Mouse (Mus musculus) mesoderm, embryonic 11.5 days (tissue): ENCODE measurements at regions not wholly inside any gene's neighbourhood (a gene's known extent, or its start where the extent isn't known, plus 50 kb on each side); places are given as distances from the start of the nearest gene placed in this dataset.
A peak's percentile ranks its signal among the peaks of the same experiment; 100 is the strongest.
"Not testable (repeated sequence)": the region's sequence is repeated elsewhere in the genome, so short reads cannot be mapped to it uniquely, and the experiment has no call there.

Experiments used
- DNase-seq: peaks from one replicate; pipeline ENCODE4 v3.0.0-alpha.2; 2012; ENCODE audit warnings: low read depth, low spot score

DNA sequence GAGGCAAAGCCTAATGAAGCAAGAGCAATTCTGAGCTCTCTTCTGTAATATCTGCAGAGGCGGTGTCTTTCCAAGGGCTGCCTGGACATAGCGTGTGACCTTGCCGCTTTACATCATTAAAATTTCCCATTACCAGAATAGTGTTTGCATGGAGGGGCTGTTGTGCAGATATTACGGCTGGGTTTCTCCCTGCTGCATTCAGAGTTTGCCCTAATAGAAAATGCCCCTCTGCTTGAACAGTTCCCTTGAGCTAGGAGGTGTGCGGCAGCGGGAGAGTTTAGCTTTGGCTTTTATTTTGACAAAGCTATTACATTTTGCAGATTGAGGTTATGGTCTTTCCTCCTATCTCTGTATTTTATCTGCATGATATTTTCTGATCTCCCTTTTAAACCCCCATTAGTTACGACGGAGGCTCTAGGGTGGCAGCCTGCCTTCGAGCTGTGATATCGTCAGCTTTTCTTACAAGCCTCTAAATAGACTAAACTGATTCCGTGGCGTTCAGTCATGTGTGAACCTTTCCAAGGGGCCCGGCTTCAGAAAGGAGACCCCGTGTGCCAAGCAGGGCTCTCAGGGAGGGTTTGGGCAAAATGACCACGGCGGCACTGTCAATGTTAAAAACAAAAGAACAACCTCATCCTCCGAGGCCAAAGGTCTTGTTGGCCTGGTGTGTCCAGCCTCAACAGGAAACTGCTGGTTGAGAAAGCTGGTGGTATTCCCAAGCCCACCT lies 182.2 kb upstream of the Pmfbp1 start:
- no peak for DNase-seq

DNA sequence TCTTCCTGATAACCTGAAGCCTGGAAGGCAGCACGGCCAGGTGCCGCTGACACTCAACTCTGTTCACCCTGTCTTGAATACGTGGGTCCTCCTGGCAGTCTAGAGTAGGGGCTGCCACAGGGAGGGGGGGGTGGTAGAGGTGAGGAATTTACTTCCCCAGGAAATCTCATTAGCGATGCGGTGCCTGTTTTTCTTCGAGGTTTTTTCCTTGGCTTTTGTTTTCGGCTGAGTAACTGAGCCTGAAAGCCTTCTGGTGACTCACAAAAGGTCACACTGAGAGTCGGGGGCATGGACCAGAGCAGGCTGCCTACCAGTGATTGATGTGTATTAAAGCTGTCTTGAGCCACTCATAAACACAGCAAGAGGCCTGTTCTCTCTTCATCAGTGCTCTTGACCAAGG lies 181.1 kb upstream of the Pmfbp1 start:
- DNase-seq, result peak; percentile 84

DNA sequence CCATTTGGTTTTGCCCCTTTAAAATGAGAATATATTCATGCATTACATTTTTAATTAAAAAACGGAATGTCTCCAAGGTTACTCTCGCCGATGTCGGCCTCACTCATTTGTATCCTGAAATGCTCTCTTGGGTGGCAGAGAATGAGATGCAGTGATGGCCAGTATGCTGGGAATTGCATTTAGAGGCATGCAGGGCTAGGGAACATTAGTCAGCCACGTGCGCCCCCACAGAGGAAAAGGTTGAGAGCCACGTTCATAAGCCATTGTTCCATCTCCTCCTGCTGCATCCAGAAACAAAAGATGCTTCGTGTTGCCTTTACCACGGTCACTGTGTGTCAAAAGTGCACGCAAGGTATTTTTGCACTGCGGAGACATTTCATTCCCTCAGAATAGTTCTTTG lies 172.9 kb upstream of the Pmfbp1 start:
- no peak for DNase-seq

DNA sequence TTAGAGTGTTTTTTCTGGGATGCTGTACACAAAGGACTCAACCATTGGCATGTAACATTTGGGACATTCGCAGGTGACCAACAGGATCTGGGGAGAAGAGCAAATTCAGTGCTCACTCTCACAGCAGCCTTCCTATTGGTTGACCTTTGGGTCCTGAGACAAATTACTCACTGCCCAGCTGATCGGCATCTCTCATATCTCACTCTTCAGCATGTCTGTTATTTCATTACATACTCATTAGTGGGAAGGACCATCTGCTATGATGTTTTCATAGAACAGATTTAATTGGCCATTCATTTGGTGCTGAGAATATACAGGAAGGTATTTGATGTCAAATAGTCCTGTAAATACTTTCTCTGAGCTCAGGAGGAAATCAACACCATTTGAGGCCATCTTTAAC lies 170.5 kb upstream of the Pmfbp1 start:
- no peak for DNase-seq

DNA sequence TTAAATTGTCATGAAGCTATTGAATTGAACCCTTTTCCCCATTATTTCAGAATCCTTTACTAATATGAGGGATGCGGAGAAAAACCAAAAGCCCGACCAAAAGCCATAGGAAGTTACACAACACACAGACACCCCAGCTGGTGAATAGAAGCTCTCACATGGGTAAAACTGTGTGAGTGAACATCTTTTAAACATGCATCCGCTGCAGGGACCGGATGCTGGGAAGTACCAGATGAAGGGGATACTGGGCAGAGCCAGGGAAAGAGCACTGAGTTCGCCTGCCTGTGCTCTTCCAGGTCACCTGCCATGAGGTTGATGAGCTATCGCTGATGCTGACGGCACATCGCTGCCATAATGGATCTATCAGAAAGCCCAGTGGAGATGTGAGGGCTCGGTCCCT lies 169.6 kb upstream of the Pmfbp1 start:
- no peak for DNase-seq

DNA sequence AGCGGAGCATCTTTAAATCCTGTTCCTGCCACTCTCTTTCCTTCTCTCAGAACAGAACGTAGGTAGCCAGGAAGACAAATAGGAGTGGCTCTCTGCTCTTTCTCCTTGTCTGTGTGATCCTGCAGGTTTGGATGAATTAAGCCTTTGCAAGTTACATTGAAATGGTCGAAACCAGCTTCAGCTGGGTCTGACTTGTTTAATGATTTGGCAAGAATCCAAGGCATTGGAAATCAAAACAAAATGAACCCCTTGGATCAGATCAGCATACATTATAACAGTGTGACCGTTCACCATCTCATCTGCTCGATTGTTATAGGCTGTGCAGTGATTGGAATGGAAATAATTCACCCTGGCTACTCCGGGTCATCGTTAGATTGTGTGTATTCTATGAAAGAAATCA lies 157.6 kb upstream of the Pmfbp1 start:
- DNase-seq, result no peak

DNA sequence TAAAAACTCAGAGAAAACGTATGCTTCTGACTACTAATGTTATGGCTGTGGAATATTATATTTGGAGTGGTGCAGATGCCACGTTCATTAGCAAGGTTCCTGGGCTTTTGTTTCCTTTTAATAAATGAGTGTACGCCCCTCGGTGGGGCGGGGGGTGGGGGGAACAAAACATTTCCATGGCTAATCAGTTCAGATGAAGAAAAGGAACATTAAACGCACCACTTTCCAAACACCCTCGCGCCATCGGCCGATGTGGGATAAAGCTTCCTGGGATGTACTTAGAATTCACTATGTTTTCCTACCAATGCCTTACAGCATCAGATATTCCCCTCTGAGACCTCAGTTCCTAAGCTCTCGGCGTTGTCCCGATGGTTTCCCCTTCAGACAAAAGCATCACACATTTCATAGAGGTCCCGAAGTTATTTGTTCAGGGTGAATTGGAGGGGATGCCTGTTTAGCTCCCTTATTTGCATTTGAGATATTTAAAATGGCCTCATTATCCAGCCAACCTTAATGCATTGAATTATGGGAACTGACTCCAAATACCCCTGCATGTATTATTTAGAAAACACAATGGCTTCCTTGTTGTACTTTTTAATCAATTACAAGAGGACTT lies 155.5 kb upstream of the Pmfbp1 start:
- no peak for DNase-seq

DNA sequence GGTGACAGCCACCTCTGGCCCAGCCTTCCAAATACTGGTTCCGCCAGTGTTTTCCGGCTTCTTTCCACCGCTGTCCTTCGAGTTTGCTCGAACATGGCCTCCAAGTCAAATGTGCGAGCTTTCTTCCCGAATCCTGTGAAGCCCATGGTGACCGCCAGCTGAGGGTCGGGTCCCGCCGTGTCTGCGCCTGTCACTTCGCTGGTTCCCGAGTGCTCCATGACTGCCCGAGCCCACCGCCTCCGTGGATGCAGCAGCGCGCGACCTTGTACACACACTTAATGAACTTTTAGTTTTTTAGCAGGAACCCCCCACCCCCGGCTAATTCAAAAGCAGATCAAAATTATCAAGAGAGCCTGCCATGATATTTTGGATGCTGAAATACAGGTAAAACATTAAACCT lies 153.2 kb upstream of the Pmfbp1 start:
- DNase-seq, result not testable (repeated sequence)

DNA sequence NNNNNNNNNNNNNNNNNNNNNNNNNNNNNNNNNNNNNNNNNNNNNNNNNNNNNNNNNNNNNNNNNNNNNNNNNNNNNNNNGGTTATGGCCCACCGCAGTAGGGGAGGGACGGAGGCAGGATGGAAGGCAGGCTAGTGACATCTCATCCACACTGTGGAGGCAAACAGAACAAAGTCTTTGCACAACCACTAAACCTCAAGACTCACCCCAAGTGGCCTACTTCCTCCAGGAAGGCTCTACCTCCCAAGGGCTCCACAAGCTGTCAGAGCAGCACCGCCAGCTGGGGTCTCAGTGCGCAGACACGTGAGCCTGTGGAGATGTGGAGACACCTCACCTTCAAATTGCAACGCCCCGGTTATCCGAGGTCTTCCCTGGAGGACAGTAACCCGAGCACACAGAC lies 138.7 kb upstream of the Pmfbp1 start:
- no peak for DNase-seq

DNA sequence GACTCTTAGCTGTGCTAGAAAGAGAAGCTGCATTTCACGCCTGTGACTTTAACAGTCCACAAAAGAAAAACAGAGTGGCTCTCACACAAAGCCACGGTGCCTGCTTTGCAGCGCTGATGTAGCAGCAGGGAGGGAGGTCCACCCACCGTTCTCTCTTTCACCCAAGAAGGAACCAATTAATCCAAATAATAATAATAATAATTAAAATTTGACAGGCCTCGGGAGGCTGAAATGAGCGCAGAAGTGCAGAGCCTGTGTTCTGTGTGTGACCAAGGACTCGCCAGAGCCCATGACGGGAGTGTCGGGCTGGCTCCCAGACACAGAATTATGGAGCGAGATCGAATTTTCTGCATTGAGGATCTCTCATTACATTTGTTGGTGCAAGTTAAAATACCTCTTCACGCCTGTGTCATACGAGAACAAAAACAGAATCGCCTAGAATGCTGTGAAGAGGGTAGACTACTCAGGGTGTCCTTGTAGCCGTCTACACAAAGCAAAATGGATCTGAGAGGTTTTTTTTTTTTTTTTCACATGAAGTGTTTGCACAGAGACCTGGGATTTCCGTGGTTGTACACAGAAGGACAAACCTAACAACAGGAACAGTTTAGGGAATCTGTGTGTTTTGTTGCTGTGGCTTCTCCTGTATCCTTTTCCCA lies 134.3 kb upstream of the Pmfbp1 start:
- no peak for DNase-seq

DNA sequence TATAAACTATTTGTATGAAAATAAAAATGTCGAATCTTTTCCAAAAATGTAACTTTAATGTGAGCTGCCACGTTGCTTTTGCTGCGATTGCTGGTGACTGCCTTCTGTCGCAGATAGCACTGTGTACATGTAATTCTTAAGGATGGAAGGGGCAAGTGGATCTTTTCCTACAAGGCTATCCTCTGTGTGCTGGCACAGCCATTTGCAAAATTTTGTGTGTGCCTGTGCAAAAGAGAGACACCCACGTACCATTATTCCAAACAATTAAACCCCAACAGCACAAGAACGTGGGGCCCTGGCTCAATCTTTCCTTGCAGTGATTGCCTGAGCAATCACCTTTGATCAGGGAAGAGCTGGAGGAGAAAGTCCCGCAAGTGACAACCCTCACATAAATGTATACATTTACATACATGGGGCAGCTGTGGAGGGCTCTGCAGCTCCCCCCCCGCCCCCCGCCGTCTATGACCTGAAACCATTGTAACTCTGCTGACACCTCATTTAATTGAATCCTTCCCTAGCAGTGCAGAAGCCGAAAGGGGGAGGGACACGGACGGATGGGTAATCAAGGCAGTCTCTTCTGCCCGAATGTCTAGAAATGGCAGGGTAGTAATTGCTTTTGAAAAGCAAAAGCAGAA lies 133.6 kb upstream of the Pmfbp1 start:
- DNase-seq, result no peak

DNA sequence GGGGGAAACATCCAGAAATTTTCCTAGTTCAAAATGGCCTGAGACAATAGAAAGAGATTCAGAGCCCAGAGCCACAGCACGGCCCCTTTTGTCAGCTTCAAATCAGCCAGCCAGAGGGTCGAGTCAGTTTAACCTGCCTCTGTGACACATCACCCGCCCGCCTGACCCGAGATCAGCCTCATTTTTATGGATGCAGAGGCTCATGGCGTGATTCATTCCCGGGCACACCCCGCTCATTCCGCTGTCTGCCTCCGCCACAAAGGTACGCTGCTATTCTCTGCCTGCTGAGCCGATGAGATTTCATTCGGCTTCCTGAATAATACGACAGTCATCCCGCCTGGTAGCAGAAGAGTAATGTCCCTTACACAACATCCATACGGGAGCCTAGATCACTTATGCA lies 132.9 kb upstream of the Pmfbp1 start:
- peak; percentile 78 for DNase-seq

DNA sequence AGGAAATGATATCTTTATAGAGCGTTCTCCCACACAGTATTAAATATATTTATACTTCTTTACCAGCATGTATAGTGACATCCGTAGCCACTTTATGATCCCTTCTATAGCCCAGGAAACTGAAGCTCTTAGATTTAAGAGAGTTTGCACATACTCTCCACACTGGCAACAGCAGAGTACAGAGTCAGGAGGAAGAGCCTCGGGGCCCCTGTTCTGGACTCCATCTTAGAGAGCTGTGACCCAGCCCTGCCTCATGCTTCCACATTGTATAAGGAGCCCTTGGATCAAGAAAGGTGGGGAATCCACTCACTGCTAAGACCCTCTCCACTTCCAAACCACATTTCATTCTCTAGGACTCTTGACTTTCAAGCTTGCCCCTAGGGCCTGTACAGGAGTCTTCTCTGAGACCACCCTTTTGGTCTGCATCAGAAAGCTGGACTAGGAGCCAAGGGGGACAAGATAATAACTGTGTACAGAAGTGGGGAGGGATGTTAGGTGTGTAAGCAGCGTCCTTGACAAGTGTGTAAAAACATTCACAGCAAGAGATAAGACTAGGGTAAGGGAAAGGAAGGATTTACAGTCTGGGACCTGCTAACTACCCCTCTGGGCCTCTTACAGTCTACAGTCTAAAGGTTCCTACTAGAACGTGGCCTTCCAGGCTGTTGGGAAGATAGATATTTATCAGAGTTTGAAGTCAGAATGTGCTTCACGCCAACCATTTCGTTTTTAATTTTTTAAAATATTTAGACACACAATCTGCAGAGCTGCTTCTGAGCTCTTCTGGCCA lies 132.1 kb upstream of the Pmfbp1 start:
- DNase-seq, result no peak

DNA sequence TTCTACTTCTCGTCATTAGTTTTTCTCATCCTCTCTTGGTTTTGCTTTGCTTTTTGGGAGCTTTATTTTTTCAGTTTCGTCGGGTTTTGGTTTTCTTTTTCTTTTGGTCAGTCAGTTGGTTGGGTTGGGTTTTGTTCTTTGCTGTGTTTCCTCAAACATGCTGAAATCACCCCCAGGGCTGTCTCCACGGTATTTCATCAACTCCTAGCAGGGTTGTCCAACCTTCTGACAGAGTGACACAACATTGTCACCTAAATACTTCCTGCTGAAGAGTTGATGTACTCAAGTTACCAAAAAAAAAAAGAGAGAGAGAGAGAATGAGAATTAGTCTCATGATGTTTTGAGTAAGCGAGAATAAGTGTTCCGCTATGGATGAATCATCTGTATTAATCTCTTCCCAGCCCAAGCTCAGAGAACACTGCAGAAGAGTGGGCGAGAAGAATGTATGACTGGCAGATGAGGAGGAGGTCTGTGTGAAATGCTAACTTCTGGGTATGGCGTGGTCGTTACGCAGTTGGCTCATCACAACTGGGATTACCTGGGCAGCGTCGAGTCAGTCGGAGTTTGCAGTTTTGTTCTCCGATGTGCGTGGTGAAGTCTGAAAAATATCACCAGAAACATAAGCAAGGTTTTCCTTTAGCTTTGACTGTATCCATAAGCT lies 130.5 kb upstream of the Pmfbp1 start:
- no peak for DNase-seq

DNA sequence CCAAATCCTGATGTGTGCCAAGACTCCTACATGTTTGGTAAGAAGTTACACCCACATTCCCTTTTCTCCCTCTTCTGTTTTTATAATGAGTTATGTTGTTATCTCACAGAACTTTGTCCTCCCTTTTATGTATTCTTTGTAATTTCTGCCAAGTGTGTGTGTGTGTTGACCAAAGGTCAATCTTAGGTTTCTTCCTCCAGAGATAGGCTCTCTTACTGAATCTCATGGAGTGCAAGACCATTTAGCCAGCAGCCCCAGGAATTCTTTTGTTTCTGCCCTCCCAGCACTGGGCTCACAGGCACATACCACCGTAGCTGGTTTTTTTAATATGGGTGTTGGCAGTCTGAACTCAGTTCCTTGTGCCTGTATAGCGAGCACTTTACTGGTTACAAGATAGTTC lies 119.8 kb upstream of the Pmfbp1 start:
- DNase-seq, result no peak

DNA sequence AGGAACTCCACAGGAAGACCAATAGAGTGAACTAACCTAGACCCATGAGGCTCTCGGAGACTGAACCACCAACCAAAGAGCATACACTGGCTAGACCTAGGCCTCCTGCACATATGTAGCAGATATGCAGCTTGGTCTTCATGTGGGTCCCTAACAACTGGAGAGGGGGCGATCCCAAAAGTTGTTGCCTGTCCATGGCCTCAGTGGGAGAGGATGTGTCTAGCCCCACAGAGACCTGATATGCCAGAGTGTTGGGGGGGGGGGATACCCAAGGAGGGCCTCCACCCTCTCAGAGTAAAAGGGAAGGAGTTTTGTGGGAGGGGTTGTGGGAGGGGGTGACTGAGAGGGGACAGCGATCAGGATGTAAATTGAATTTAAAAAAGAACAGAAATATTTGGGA lies 108.9 kb upstream of the Pmfbp1 start:
- DNase-seq, result no peak

DNA sequence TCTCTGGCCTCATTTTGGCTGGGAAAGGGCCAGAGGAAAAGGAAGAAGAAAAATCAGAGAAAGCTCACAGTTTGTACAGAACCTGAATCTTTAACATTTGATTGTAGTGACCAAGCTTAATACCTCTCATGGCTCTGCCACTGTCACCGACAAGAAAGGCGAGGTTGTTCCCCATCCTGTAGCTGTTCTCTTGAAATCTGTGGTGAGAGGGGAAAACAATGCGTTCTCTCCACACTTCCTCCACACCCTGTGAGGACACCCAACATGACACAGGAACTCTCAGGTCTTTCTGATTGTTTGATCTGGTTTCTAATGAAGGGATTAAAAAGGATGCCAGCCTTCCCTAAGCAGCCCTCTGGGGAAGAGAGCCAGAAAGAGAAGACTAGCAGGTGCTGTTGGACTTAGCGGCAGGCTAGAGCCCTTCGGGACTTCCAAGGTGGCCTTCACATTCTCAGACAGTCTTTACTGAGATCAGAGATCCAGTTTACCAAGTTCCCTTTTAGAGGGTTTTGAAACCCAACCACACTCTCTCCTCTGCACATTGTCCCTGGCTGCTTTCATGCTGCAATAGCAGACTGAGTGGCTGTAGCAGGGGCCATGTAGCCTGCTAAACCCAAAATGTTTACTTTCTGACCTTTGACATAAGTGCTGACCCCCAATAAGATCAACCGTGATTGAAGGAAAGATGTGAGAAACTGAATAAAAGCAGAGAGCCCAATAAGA lies 98.5 kb upstream of the Pmfbp1 start:
- no peak for DNase-seq

DNA sequence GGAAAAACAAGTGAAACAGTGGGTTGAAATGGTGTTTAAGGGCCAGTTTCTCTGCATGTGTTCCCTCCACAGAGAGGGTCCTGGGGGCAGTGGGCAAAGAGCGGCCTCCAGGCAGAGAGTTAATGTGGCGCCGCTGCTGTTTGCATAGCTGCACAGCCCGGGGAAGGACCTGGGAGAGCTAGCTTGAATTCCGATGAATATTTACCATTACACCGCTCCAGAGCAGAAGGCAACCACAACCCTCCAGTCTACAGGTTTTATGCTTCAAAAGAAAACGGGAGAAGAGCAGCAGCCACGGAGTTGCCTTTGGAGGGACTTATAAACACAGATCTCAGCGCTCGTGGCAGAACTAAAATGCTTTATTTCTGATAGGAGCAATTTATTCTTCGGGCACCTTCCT lies 94.2 kb upstream of the Pmfbp1 start:
- DNase-seq, result no peak

DNA sequence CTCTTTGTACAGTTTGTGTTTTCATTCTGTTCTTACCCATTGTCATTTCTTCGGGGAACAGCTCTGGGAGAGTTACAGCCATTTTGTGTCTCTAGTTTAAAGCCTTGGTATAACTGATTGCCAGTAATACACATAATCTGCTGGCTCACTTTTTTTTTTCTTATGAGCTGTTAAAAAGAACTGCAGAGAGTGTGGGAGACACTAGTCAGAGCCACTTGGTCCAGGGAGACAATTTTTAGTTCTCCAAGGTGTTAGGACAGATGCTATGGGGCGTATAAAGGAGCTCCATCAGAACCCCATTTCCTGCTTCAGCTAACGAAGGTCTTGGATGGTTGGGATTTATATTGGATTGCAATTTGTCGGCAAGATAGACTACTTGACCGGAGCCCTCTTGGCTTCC lies 93.6 kb upstream of the Pmfbp1 start:
- no peak for DNase-seq

DNA sequence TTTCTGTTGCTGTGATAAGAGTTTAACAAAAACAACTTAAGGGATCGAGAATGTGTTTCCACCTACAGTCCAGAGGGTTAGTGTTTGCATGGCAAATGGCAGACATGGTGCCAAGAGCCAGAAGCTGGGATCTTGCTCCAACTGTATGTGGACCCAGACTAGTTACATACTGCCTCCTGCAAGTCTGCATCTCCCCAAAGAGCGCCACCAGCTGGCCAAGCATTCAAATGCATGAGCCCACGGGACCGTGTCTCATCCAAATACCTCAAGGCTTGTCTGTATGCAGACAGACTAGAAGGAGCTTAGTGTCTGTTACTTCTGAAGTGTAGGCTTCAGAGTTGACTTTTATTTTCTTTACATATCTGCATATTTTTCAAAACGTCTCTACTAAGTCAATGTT lies 85.9 kb upstream of the Pmfbp1 start:
- no peak for DNase-seq

DNA sequence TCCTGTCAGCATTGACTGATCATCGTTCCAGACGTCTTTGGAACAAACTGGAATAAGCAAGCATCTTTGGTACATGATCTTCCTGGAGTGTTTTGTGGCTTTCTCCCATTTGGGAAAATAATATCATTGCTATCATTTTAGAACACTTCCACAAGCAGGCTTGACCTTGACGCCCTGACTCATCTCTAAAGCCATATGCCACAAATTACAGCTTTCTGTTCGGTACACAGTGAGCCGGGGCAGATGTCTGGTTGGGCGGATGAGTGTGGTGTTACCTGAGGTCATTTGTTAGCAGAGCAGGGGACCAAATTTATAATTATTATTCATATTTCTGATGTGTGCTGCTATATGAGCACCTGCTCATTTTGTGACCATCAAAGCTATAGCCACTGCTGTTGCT lies 83.3 kb upstream of the Pmfbp1 start:
- no peak for DNase-seq
